Mouse (Mus musculus): Measurements from ENCODE around the gene Trpc5. TPM values are rescaled to one million over a fixed set of nuclear protein-coding genes. Genes with fewer than 3 reads are reported as not detected.

Trpc5 gene
- 0.15 and 0.17 TPM in 2 replicates for polyA plus RNA-seq (2015; fragmentation: Nextera tagmentation; extraction: Ambion mirVana)

- Histone ChIP-seq H3K36me3 (no peaks in the 10 kb centered on the region), H3K27ac (replicated peaks) (no peak within 1 kb of the TSS), H3K9me3 (no peaks in the 10 kb centered on the region), H3K4me2 (peak within 1 kb of the TSS; percentile 77), H3K4me1 (no peaks in the 10 kb centered on the region), H3K27me3 (replicated peaks) (peaks cover 30% of the 10 kb centered on the region), H3K4me3 (peak within 1 kb of the TSS; percentile 59), H3K9ac (peak within 1 kb of the TSS; percentile 71)
- no peak for ATAC-seq (ENCODE audit: extremely low read depth, insufficient number of reproducible peaks, low FRiP score, low TSS enrichment)
- 15% methylated on average over 1 of the region's 1 CpGs for WGBS
Measured at GRCm38 (mm10) chrX:144688142-144688206, at the start of gene Trpc5. Gene Trpc5, minus strand, starts transcription at chrX:144688180.

GRCm38 (mm10) chrX:144716330-144716729 lies 28.4 kb upstream of the Trpc5 start:
- WGBS: 52% methylated on average over 1 of the region's 1 CpGs

GRCm38 (mm10) chrX:144689859-144690181 lies 1.8 kb upstream of the Trpc5 start:
- no peaks in the 10 kb centered on the region for H3K4me1 ChIP-seq
- no peak overlapping the region for H3K27ac ChIP-seq (replicated peaks)
- H3K9ac ChIP-seq: no peak overlapping the region
- no peaks in the 10 kb centered on the region for H3K9me3 ChIP-seq
- H3K36me3 ChIP-seq: no peaks in the 10 kb centered on the region
- 14% methylated on average over 7 of the region's 7 CpGs for WGBS
- ATAC-seq (ENCODE audit: extremely low read depth, insufficient number of reproducible peaks, low FRiP score, low TSS enrichment): no peak
- H3K4me2 ChIP-seq: peak overlapping the region; percentile 77
- H3K4me3 ChIP-seq: peak overlapping the region; percentile 59
- peaks cover 30% of the 10 kb centered on the region for H3K27me3 ChIP-seq (replicated peaks)

More at GRCm38 (mm10) chrX:144716330-144716729, 28.4 kb upstream of the Trpc5 start:
- H3K36me3 ChIP-seq: no peaks in the 10 kb centered on the region
- H3K27ac ChIP-seq (replicated peaks): no peak overlapping the region
- H3K27me3 ChIP-seq (replicated peaks): no peaks in the 10 kb centered on the region
- H3K4me1 ChIP-seq: no peaks in the 10 kb centered on the region
- H3K4me3 ChIP-seq: no peak overlapping the region
- no peak for ATAC-seq (ENCODE audit: extremely low read depth, insufficient number of reproducible peaks, low FRiP score, low TSS enrichment)
- H3K9me3 ChIP-seq: no peaks in the 10 kb centered on the region
- no peak overlapping the region for H3K4me2 ChIP-seq
- no peak overlapping the region for H3K9ac ChIP-seq

GRCm38 (mm10) chrX:144689119-144689858 lies 1.3 kb upstream of the Trpc5 start:
- Histone ChIP-seq H3K4me2 (peak overlapping the region; percentile 77), H3K36me3 (no peaks in the 10 kb centered on the region), H3K4me3 (peak overlapping the region; percentile 59), H3K4me1 (no peaks in the 10 kb centered on the region), H3K9ac (peak overlapping the region; percentile 71), H3K27me3 (replicated peaks) (peaks cover 30% of the 10 kb centered on the region), H3K27ac (replicated peaks) (no peak overlapping the region), H3K9me3 (no peaks in the 10 kb centered on the region)
- no peak for ATAC-seq (ENCODE audit: extremely low read depth, insufficient number of reproducible peaks, low FRiP score, low TSS enrichment)
- 6% methylated on average over 21 of the region's 21 CpGs for WGBS

GRCm38 (mm10) chrX:144688207-144689118 lies 483 bp upstream of the Trpc5 start, which contains the start of gene Rtl4:
Gene Rtl4, plus strand, starts transcription at chrX:144688907.
- peak within 1 kb of the TSS; percentile 59 for H3K4me3 ChIP-seq
- H3K9ac ChIP-seq: peak within 1 kb of the TSS; percentile 71
- WGBS: 12% methylated on average over 14 of the region's 31 CpGs
- peaks cover 30% of the 10 kb centered on the region for H3K27me3 ChIP-seq (replicated peaks)
- H3K9me3 ChIP-seq: no peaks in the 10 kb centered on the region
- no peak within 1 kb of the TSS for H3K27ac ChIP-seq (replicated peaks)
- H3K4me2 ChIP-seq: peak within 1 kb of the TSS; percentile 77
- H3K4me1 ChIP-seq: no peaks in the 10 kb centered on the region
- no peak for ATAC-seq (ENCODE audit: extremely low read depth, insufficient number of reproducible peaks, low FRiP score, low TSS enrichment)
- H3K36me3 ChIP-seq: no peaks in the 10 kb centered on the region

GRCm38 (mm10) chrX:144687742-144688141 lies 238 bp downstream of the Trpc5 start:
- no peak for ATAC-seq (ENCODE audit: extremely low read depth, insufficient number of reproducible peaks, low FRiP score, low TSS enrichment)
- Histone ChIP-seq H3K9ac (no peak overlapping the region), H3K36me3 (no peaks in the 10 kb centered on the region), H3K27me3 (replicated peaks) (peaks cover 30% of the 10 kb centered on the region), H3K9me3 (no peaks in the 10 kb centered on the region), H3K4me2 (peak overlapping the region; percentile 77), H3K4me1 (no peaks in the 10 kb centered on the region), H3K27ac (replicated peaks) (no peak overlapping the region), H3K4me3 (peak overlapping the region; percentile 59)
- 28% methylated on average over 20 of the region's 20 CpGs for WGBS

- Histone ChIP-seq H3K9ac (no peak overlapping the region), H3K27me3 (replicated peaks) (no peaks in the 10 kb centered on the region)
- WGBS: 76% methylated on average over 2 of the region's 2 CpGs
Measured at GRCm38 (mm10) chrX:144652196-144652595, 35.8 kb downstream of the Trpc5 start.

GRCm38 (mm10) chrX:144645394-144645793 lies 42.6 kb downstream of the Trpc5 start:
- Histone ChIP-seq H3K4me2 (no peak overlapping the region), H3K9ac (no peak overlapping the region), H3K27ac (replicated peaks) (no peak overlapping the region), H3K9me3 (no peaks in the 10 kb centered on the region), H3K27me3 (replicated peaks) (no peaks in the 10 kb centered on the region), H3K36me3 (no peaks in the 10 kb centered on the region), H3K4me1 (no peaks in the 10 kb centered on the region), H3K4me3 (no peak overlapping the region)
- 27% methylated on average over 1 of the region's 1 CpGs for WGBS
- ATAC-seq (ENCODE audit: extremely low read depth, insufficient number of reproducible peaks, low FRiP score, low TSS enrichment): no peak

More at GRCm38 (mm10) chrX:144652196-144652595, 35.8 kb downstream of the Trpc5 start:
- H3K9me3 ChIP-seq: no peaks in the 10 kb centered on the region
- no peak for ATAC-seq (ENCODE audit: extremely low read depth, insufficient number of reproducible peaks, low FRiP score, low TSS enrichment)
- H3K36me3 ChIP-seq: no peaks in the 10 kb centered on the region
- no peak overlapping the region for H3K27ac ChIP-seq (replicated peaks)
- no peak overlapping the region for H3K4me2 ChIP-seq
- no peaks in the 10 kb centered on the region for H3K4me1 ChIP-seq
- no peak overlapping the region for H3K4me3 ChIP-seq

GRCm38 (mm10) chrX:144644756-144645155 lies 43.2 kb downstream of the Trpc5 start:
- 34% methylated on average over 2 of the region's 3 CpGs for WGBS
- Histone ChIP-seq H3K27me3 (replicated peaks) (no peaks in the 10 kb centered on the region), H3K4me2 (no peak overlapping the region), H3K9me3 (no peaks in the 10 kb centered on the region), H3K4me3 (no peak overlapping the region), H3K27ac (replicated peaks) (no peak overlapping the region), H3K4me1 (no peaks in the 10 kb centered on the region), H3K36me3 (no peaks in the 10 kb centered on the region), H3K9ac (no peak overlapping the region)
- no peak for ATAC-seq (ENCODE audit: extremely low read depth, insufficient number of reproducible peaks, low FRiP score, low TSS enrichment)

GRCm38 (mm10) chrX:144612753-144613152 lies 75.2 kb downstream of the Trpc5 start:
- H3K9ac ChIP-seq: no peak overlapping the region
- H3K36me3 ChIP-seq: no peaks in the 10 kb centered on the region
- 50% methylated on average over 4 of the region's 4 CpGs for WGBS
- H3K4me2 ChIP-seq: no peak overlapping the region
- no peak overlapping the region for H3K27ac ChIP-seq (replicated peaks)
- no peaks in the 10 kb centered on the region for H3K27me3 ChIP-seq (replicated peaks)
- no peaks in the 10 kb centered on the region for H3K4me1 ChIP-seq
- no peak for ATAC-seq (ENCODE audit: extremely low read depth, insufficient number of reproducible peaks, low FRiP score, low TSS enrichment)
- H3K9me3 ChIP-seq: no peaks in the 10 kb centered on the region
- H3K4me3 ChIP-seq: no peak overlapping the region

- H3K9ac ChIP-seq: no peak overlapping the region
- H3K27me3 ChIP-seq (replicated peaks): no peaks in the 10 kb centered on the region
- no peak overlapping the region for H3K27ac ChIP-seq (replicated peaks)
- no peak overlapping the region for H3K4me2 ChIP-seq
- H3K4me3 ChIP-seq: no peak overlapping the region
- H3K36me3 ChIP-seq: no peaks in the 10 kb centered on the region
- no peaks in the 10 kb centered on the region for H3K9me3 ChIP-seq
- 18% methylated on average over 1 of the region's 1 CpGs for WGBS
- no peaks in the 10 kb centered on the region for H3K4me1 ChIP-seq
- no peak for ATAC-seq (ENCODE audit: extremely low read depth, insufficient number of reproducible peaks, low FRiP score, low TSS enrichment)
Measured at GRCm38 (mm10) chrX:144536431-144536830, 151.5 kb downstream of the Trpc5 start.

- H3K4me3 ChIP-seq: no peak overlapping the region
- no peak for ATAC-seq (ENCODE audit: extremely low read depth, insufficient number of reproducible peaks, low FRiP score, low TSS enrichment)
- no peaks in the 10 kb centered on the region for H3K9me3 ChIP-seq
- H3K27me3 ChIP-seq (replicated peaks): no peaks in the 10 kb centered on the region
- H3K27ac ChIP-seq (replicated peaks): peak overlapping the region; percentile 3; the same call in 1 of the 2 replicates
- H3K36me3 ChIP-seq: no peaks in the 10 kb centered on the region
- H3K4me1 ChIP-seq: no peaks in the 10 kb centered on the region
- no peak overlapping the region for H3K4me2 ChIP-seq
- H3K9ac ChIP-seq: no peak overlapping the region
- WGBS: 38% methylated on average over 7 of the region's 7 CpGs
Measured at GRCm38 (mm10) chrX:144526042-144526441, 161.9 kb downstream of the Trpc5 start.
